Mouse (Mus musculus) kidney, postnatal 0 days (tissue): ENCODE data around the gene Manba. TPM values are rescaled to one million over a fixed set of nuclear protein-coding genes. Genes with fewer than 3 reads are reported as not detected.

Source experiments
- ATAC-seq: fragments of 200-750 bp; cut with Nextera tagmentation; replicated peaks from 2 replicates; pipeline ENCODE4 v1.8.0; 2017; ENCODE audit warnings: low read depth, moderate number of reproducible peaks, moderate TSS enrichment, moderate library complexity; ENCODE audit not compliant: low FRiP score
- DNase-seq: peaks from one replicate; pipeline ENCODE4 v3.0.0-alpha.2; 2016; ENCODE audit warnings: low spot score
- H3K27ac ChIP-seq: fragments of 300-500 bp; sonication (generic); 2 replicates; pipeline ENCODE4 v1.5.1; 2014; ENCODE audit warnings: mild to moderate bottlenecking
- H3K27me3 ChIP-seq: fragments of 300-500 bp; sonication (generic); 2 replicates; pipeline ENCODE4 v1.6.1; 2014; ENCODE audit warnings: low read length, mixed read lengths; ENCODE audit not compliant: insufficient read depth
- H3K36me3 ChIP-seq: fragments of 300-500 bp; sonication (generic); 2 replicates; pipeline ENCODE4 v1.6.1; 2014; ENCODE audit warnings: low read length, mixed read lengths; ENCODE audit not compliant: insufficient read depth
- H3K4me1 ChIP-seq: fragments of 300-500 bp; sonication (generic); replicated peaks from 2 replicates; pipeline ENCODE4 v1.6.1; 2014; ENCODE audit warnings: antibody characterized with exemption, low read length, mixed read lengths; ENCODE audit not compliant: insufficient read depth
- H3K4me2 ChIP-seq: fragments of 300-500 bp; sonication (generic); 2 replicates; pipeline ENCODE4 v1.6.1; 2014; ENCODE audit warnings: mild to moderate bottlenecking, low read length, moderate library complexity, mixed read lengths
- H3K4me3 ChIP-seq: fragments of 300-500 bp; sonication (generic); replicated peaks from 2 replicates; pipeline ENCODE4 v1.5.1; 2014; ENCODE audit warnings: low read depth, low read length
- H3K9ac ChIP-seq: fragments of 300-500 bp; sonication (generic); 2 replicates; pipeline ENCODE4 v1.6.1; 2014; ENCODE audit warnings: low read depth, low read length
- H3K9me3 ChIP-seq: fragments of 300-500 bp; sonication (generic); replicated peaks from 2 replicates; pipeline ENCODE4 v1.6.1; 2016; ENCODE audit warnings: low read length, inconsistent platforms, mixed read lengths
- CTCF ChIP-seq: IDR thresholded peaks from 2 replicates; pipeline ENCODE4 v1.5.1; 2016; ENCODE audit warnings: antibody characterized with exemption, low read depth, mild to moderate bottlenecking, moderate library complexity
- WGBS: fragments of 180-500 bp; shearing (Covaris S2); extraction: QIAGEN DNeasy Blood & Tissue Kit; methylation state at CpG from one replicate; pipeline ENCODE4 v1.1.7; 2014; 5-methylcytosine and 5-hydroxymethylcytosine counted together
- polyA plus RNA-seq: library from polyadenylated mRNA; unstranded; fragments of >200 nt; fragmentation: Nextera tagmentation; extraction: Ambion mirVana; gene quantifications from 2 replicates; pipeline ENCODE4 v1.2.1, GENCODE M21; 2015

The Manba gene
- polyA plus RNA-seq, 1 experiment from 2014 or later = 37.8 TPM

GRCm38 (mm10) chr3:135573051-135573450 is 87.6 kb downstream of the Manba start:
- Histone ChIP-seq H3K9ac (no peak overlapping the region), H3K27me3 (no peaks in the 10 kb centered on the region), H3K9me3 (no peaks in the 10 kb centered on the region), H3K4me3 (no peak overlapping the region), H3K4me2 (peak overlapping the region; percentile 3; the same call in 1 of the 2 replicates), H3K27ac (no peak overlapping the region), H3K36me3 (no peaks in the 10 kb centered on the region), H3K4me1 (no peaks in the 10 kb centered on the region)
- ATAC-seq (no peak), DNase-seq (peak; percentile 62)
- no peak for TF ChIP-seq CTCF
- 33% methylated on average over 6 of the region's 6 CpGs for WGBS

- no peak for DNase-seq
- 69% methylated on average over 3 of the region's 3 CpGs for WGBS
- no peak overlapping the region for H3K27ac ChIP-seq
- H3K4me1 ChIP-seq = peaks cover 4% of the 10 kb centered on the region
- ATAC-seq = no peak
- H3K9me3 ChIP-seq = no peaks in the 10 kb centered on the region
- no peaks in the 10 kb centered on the region for H3K27me3 ChIP-seq
- no peaks in the 10 kb centered on the region for H3K36me3 ChIP-seq
- no peak overlapping the region for H3K4me3 ChIP-seq
- H3K4me2 ChIP-seq = no peak overlapping the region
- no peak for TF ChIP-seq CTCF
- no peak overlapping the region for H3K9ac ChIP-seq
Measured at GRCm38 (mm10) chr3:135575126-135575525, 89.7 kb downstream of the Manba start.

GRCm38 (mm10) chr3:135578588-135579140 is 93.3 kb downstream of the Manba start:
- Histone ChIP-seq H3K36me3 (no peaks in the 10 kb centered on the region), H3K4me1 (peaks cover 10% of the 10 kb centered on the region), H3K9ac (no peak overlapping the region), H3K27ac (no peak overlapping the region), H3K9me3 (no peaks in the 10 kb centered on the region), H3K4me3 (no peak overlapping the region), H3K27me3 (no peaks in the 10 kb centered on the region), H3K4me2 (no peak overlapping the region)
- ATAC-seq = no peak
- no peak for TF ChIP-seq CTCF
- 63% methylated on average over 5 of the region's 5 CpGs for WGBS
- DNase-seq = no peak

- Histone ChIP-seq H3K36me3 (0 out of 2 replicates have a peak, but pooled peaks cover 2% of the 10 kb centered on the region), H3K9me3 (no peaks in the 10 kb centered on the region), H3K27me3 (no peaks in the 10 kb centered on the region), H3K27ac (no peak overlapping the region), H3K9ac (no peak overlapping the region), H3K4me1 (peaks cover 10% of the 10 kb centered on the region), H3K4me2 (no peak overlapping the region), H3K4me3 (no peak overlapping the region)
- TF ChIP-seq CTCF = no peak
- DNase-seq = no peak
- 46% methylated on average over 4 of the region's 4 CpGs for WGBS
- no peak for ATAC-seq
Measured at GRCm38 (mm10) chr3:135579179-135579578, 93.8 kb downstream of the Manba start.

GRCm38 (mm10) chr3:135580439-135581275 is 95.2 kb downstream of the Manba start:
- H3K4me3 ChIP-seq = no peak overlapping the region
- TF ChIP-seq CTCF = no peak
- no peak overlapping the region for H3K27ac ChIP-seq
- H3K4me2 ChIP-seq = no peak overlapping the region
- H3K9me3 ChIP-seq = no peaks in the 10 kb centered on the region
- ATAC-seq = no peak; the same call in 1 of the 2 replicates
- H3K9ac ChIP-seq = no peak overlapping the region
- peaks cover 10% of the 10 kb centered on the region for H3K4me1 ChIP-seq
- DNase-seq = peak; percentile 69
- WGBS = 55% methylated on average over 21 of the region's 21 CpGs
- no peaks in the 10 kb centered on the region for H3K27me3 ChIP-seq
- peaks cover 5% of the 10 kb centered on the region; the same call in 1 of the 2 replicates for H3K36me3 ChIP-seq

- Histone ChIP-seq H3K4me3 (no peak overlapping the region), H3K27me3 (no peaks in the 10 kb centered on the region), H3K9ac (no peak overlapping the region), H3K4me1 (peaks cover 10% of the 10 kb centered on the region), H3K4me2 (no peak overlapping the region), H3K27ac (no peak overlapping the region), H3K36me3 (peaks cover 5% of the 10 kb centered on the region; the same call in 1 of the 2 replicates), H3K9me3 (no peaks in the 10 kb centered on the region)
- peak; percentile 62 for ATAC-seq
- 38% methylated on average over 10 of the region's 10 CpGs for WGBS
- peak; percentile 87 for DNase-seq
- TF ChIP-seq CTCF = peak; percentile 85
Measured at GRCm38 (mm10) chr3:135581606-135582117, 96.3 kb downstream of the Manba start.
